Mouse (Mus musculus) left cerebral cortex, postnatal 25 days (tissue): ENCODE results near the gene Spsb2. TPM values are rescaled to one million over a fixed set of nuclear protein-coding genes. Genes with fewer than 3 reads are reported as not detected.

Experiments
- DNase-seq, 2 experiments: peaks; one replicate each; pipeline ENCODE4 v3.0.0; 2022; ENCODE audit warnings: low spot score in 2 of 2, mixed read lengths in 1 of 2
- intact Hi-C: fragments of 180-260 bp; cut with DNase I; formaldehyde crosslinking; loops from one replicate; pipeline ENCODE4 v1.15.1; 2025
- total RNA-seq, 2 experiments: library from RNA; stranded (reverse); gene quantifications; 2 replicates each; pipeline ENCODE4 v1.2.3; 2021

Spsb2 gene
- total RNA-seq, 2 experiments from 2014 or later, result 4.4 to 5.2 TPM

- intact Hi-C loops, result no loop called here
These were observed 38.8 kb downstream of the Spsb2 start for GRCm38 (mm10) chr6:124847305-124847704.

GRCm38 (mm10) chr6:124850535-124850934, 42.1 kb downstream of the Spsb2 start:
- intact Hi-C loops, result no loop called here
- DNase-seq, result no peak

More at GRCm38 (mm10) chr6:124847305-124847704, 38.8 kb downstream of the Spsb2 start:
- peak; percentile 91 to 95 for DNase-seq

- no peak for DNase-seq
- intact Hi-C loops, result loop anchor here (5.0 kb wide), 1 partner anchor 228 kb away; no protein-coding TSS in a partner anchor
These were observed 46.2 kb downstream of the Spsb2 start for GRCm38 (mm10) chr6:124854647-124855046.

GRCm38 (mm10) chr6:124856321-124856720, 47.9 kb downstream of the Spsb2 start:
- DNase-seq, result peak; percentile 57 to 68
- intact Hi-C loops, result loop anchor here (2.0 to 5.0 kb wide), 2 partner anchors 140 to 226 kb away; partner anchors contain the start of gene Pianp

GRCm38 (mm10) chr6:124856916-124857839, 48.7 kb downstream of the Spsb2 start, which contains the start of gene P3h3:
Gene P3h3 (minus strand): TSS chr6:124857752.
- DNase-seq, result peak; percentile 83 to 88
- intact Hi-C loops, result loop anchor here (1.0 to 5.0 kb wide), 4 partner anchors 61 to 225 kb away; partner anchors contain the start of genes Mlf2 and Pianp

GRCm38 (mm10) chr6:124857840-124858530, 49.5 kb downstream of the Spsb2 start:
- intact Hi-C loops, result loop anchor here (1.0 to 5.0 kb wide), 4 partner anchors 60 to 224 kb away; partner anchors contain the start of genes Mlf2 and Pianp
- DNase-seq, result peak in 1 of 2 experiments; percentile 28

GRCm38 (mm10) chr6:124858561-124859318, 50.3 kb downstream of the Spsb2 start:
- no peak for DNase-seq
- intact Hi-C loops, result loop anchor here (5.0 kb wide), 1 partner anchor 224 kb away; no protein-coding TSS in a partner anchor

- intact Hi-C loops, result loop anchor here (1.0 to 5.0 kb wide), 2 partner anchors 58 to 223 kb away; no protein-coding TSS in a partner anchor
These were observed 51.3 kb downstream of the Spsb2 start for GRCm38 (mm10) chr6:124859725-124860124.

More at GRCm38 (mm10) chr6:124859725-124860124, 51.3 kb downstream of the Spsb2 start:
- peak; percentile 88 to 91 for DNase-seq

Other genes starting within 250 kb of the Spsb2 start
- under 1 TPM in 1 of 2 experiments, not detected in 1; 0.28 TPM for gene C1rb, start 238.4 kb upstream of the Spsb2 start, total RNA-seq
- under 1 TPM; 0.14 to 0.16 TPM for gene C1s2, start 172.6 kb upstream of the Spsb2 start, total RNA-seq
- 10 to 100 TPM; 22.4 to 31.2 TPM for gene Lpcat3, start 145.6 kb upstream of the Spsb2 start, total RNA-seq
- 10 to 100 TPM; 42.9 to 48.8 TPM for gene Emg1, start 96.5 kb upstream of the Spsb2 start, total RNA-seq
- 100 to 1,000 TPM; 112 to 120 TPM for gene Phb2, start 96.3 kb upstream of the Spsb2 start, total RNA-seq
- gene Ptpn6, start 69.9 kb upstream of the Spsb2 start, total RNA-seq, result 1 to 10 TPM; 3.1 to 4.5 TPM
- gene Grcc10, start 67.3 kb upstream of the Spsb2 start, total RNA-seq, result 100 to 1,000 TPM; 315 to 349 TPM
- not detected for gene Gm45234, start 52.6 kb upstream of the Spsb2 start, total RNA-seq
- gene Atn1, start 52.1 kb upstream of the Spsb2 start, total RNA-seq, result 100 to 1,000 TPM; 154 to 162 TPM
- gene Eno2, start 39.0 kb upstream of the Spsb2 start, total RNA-seq, result 1,000 to 10,000 TPM in 1 of 2 experiments, 100 to 1,000 TPM in 1; 999 to 1,002 TPM
- gene Lrrc23, start 28.9 kb upstream of the Spsb2 start, total RNA-seq, result 1 to 10 TPM; 1.5 to 1.9 TPM
- 100 to 1,000 TPM; 739 to 808 TPM for gene Tpi1, start 5.6 kb downstream of the Spsb2 start, total RNA-seq
- 100 to 1,000 TPM; 176 to 177 TPM for gene Usp5, start 20.8 kb downstream of the Spsb2 start, total RNA-seq
- 1 to 10 TPM in 1 of 2 experiments, under 1 TPM in 1; 0.50 to 1.1 TPM for gene Cdca3, start 20.9 kb downstream of the Spsb2 start, total RNA-seq
- gene Gnb3, start 31.6 kb downstream of the Spsb2 start, total RNA-seq, result under 1 TPM in 1 of 2 experiments, not detected in 1; 0.18 TPM
- 10 to 100 TPM; 21.9 to 25.7 TPM for gene P3h3, start 49.1 kb downstream of the Spsb2 start, total RNA-seq
- 100 to 1,000 TPM; 207 to 229 TPM for gene Gpr162, start 55.3 kb downstream of the Spsb2 start, total RNA-seq
- gene Cd4, start 79.6 kb downstream of the Spsb2 start, total RNA-seq, result 1 to 10 TPM; 2.8 to 8.7 TPM
- gene Lag3, start 103.0 kb downstream of the Spsb2 start, total RNA-seq, result 1 to 10 TPM; 2.9 to 3.6 TPM
- 1,000 to 10,000 TPM in 1 of 2 experiments, 100 to 1,000 TPM in 1; 954 to 1,041 TPM for gene Ptms, start 111.4 kb downstream of the Spsb2 start, total RNA-seq
- 100 to 1,000 TPM; 648 to 675 TPM for gene Mlf2, start 122.7 kb downstream of the Spsb2 start, total RNA-seq
- gene Cops7a, start 156.9 kb downstream of the Spsb2 start, total RNA-seq, result 100 to 1,000 TPM; 149 to 163 TPM
- gene Pianp, start 188.0 kb downstream of the Spsb2 start, total RNA-seq, result 100 to 1,000 TPM; 169 to 181 TPM
- gene Zfp384, start 200.5 kb downstream of the Spsb2 start, total RNA-seq, result 10 to 100 TPM; 38.4 to 44.1 TPM
- 10 to 100 TPM; 54.0 to 62.1 TPM for gene Ing4, start 231.1 kb downstream of the Spsb2 start, total RNA-seq
- gene Acrbp, start 241.0 kb downstream of the Spsb2 start, total RNA-seq, result 10 to 100 TPM in 1 of 2 experiments, 1 to 10 TPM in 1; 8.4 to 12.3 TPM